Mouse (Mus musculus): ENCODE data around the gene Slc29a2.

Gene Slc29a2

DNA sequence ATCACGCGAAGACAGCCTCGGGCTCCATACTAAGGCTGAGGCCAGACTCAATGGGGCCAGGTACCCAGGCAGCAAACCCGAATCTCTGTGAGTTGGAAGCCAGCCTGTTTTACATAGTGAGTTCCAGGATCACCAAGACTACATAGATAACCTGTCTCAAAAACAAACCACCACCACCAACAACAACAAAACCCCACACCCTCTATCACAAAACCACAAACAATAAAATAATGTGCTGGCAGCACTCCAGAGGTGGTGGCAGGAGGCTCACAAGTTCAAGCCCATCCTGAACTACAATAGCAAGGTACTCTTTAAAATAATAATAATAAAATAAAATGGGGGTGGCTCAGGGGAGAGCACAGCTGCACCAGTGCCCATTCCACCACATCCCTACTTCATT lies 12.9 kb downstream of the Slc29a2 start:
- no peak for DNase-seq

DNA sequence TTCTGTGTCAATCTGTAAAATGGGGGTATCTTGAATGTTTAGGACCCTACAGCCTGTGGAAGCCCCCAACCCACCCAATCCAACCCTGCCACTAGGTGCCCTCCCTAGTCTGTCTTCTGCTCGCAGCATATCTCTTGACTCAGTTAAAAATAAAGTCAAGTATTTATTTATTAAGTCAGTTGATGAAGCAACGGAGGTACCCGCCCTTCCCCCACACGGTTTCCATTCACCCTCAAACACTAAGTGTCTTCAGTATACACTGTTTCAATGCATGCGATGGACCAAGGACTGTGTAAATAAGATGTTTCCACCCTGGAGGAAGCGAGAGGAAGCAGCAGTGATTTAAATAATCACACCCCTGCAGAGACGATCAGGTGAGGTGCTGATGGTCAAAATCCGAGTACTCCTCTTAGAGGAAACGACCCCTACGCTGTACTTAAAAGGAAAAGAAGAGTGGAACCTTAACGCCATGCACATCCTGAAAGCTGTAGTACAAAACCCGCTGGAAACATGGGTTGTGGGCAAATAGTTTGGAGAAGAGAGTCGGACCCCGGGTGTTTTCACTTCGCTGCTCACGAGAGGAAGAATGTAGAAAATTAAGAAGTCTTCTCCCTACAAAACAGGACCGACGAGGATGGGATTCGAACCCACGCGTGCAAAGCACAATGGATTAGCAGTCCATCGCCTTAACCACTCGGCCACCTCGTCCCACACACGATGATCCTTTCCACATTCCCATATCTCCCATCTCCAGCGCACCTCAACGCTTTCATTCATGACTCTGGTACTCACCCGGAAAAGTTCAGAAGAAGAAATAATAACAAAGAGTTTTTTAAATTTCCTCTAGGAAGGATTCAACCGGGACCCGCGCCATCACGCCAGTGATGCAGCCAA lies 14.3 kb downstream of the Slc29a2 start:
- DNase-seq: peak; percentile 95

DNA sequence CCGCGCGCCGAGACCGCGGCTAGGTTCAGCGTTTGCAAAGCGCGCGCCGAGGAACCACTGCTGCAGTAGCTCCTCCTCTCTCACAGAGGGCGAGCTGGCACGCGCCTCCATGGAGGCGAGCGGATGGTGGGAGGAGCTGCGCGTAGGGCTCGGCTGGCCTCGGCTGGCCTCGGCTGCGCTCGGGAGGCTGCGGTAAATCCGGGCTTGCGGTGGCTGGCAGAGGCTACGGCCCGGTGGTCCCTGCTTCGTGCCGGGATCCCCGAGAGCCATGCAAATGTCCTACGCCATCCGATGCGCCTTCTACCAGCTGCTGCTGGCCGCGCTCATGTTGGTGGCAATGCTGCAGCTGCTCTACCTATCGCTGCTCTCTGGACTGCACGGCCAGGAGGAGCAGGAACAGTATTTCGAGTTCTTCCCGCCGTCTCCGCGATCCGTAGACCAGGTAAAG lies 15.1 kb downstream of the Slc29a2 start, which contains the start of the genes B4gat1 and AC124502.3:
B4gat1 (plus strand) TSS at position 118 of the 448 bp plus-strand sequence.
AC124502.3 (plus strand) TSS at position 183 of the 448 bp plus-strand sequence.
- peak; percentile 90 for DNase-seq

DNA sequence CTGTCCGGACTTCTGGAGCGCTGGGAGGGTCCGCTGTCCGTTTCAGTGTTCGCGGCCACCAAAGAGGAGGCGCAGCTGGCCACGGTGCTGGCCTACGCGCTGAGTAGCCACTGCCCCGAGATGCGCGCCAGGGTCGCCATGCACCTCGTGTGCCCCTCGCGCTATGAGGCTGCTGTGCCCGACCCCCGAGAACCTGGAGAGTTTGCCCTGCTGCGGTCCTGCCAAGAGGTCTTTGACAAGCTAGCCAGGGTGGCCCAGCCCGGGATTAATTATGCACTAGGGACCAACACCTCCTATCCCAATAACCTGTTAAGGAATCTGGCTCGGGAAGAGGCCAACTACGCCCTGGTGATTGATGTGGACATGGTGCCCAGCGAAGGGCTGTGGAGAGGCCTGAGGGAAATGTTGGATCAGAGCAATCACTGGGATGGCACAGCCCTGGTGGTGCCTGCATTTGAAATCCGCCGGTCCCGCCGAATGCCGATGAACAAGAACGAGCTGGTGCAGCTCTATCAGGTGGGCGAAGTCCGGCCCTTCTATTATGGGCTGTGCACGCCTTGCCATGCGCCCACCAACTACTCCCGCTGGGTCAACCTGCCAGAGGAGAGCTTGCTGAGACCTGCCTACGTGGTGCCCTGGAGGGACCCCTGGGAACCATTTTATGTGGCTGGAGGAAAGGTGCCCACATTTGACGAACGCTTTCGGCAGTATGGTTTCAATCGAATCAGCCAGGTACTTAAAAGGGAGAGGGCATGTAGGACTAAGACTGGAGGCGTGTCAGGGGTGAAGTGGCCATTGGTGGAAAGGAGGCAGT lies 15.8 kb downstream of the Slc29a2 start:
- no peak for DNase-seq

DNA sequence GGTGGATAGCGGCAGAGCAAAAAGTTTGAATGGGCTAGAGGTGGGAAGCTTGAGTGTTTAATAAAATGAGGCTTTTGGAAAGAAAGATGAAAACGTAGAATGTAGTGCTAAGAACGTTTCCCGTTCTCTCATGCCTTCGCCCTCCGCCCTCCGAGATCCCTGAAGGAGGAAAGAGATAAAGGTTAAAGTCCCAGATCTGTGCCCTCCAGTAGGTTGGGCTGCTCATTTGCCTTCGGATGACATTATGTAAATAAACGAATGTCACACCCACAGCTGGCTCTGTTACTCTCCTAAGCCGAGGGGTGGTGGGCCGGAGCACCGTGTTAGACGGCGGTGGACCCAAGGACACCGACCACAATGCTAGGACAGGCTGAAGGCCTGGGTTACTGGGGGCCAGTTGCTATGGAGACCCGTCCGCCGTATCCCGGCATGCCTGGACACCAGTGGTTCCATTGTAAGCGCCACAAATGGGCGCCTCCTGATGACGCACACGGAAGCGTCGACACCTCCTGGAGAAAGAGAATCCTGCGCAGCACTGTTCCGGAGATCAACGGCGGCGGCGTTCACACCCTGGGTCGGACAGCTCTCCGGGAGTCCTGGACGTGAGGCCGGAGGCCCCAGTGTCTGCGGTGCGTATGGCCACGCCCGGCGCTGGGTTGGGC lies 17.3 kb downstream of the Slc29a2 start, which contains the start of gene Brms1:
Brms1 (plus strand) TSS at position 493 of the 662 bp plus-strand sequence.
- peak; percentile 80 for DNase-seq

DNA sequence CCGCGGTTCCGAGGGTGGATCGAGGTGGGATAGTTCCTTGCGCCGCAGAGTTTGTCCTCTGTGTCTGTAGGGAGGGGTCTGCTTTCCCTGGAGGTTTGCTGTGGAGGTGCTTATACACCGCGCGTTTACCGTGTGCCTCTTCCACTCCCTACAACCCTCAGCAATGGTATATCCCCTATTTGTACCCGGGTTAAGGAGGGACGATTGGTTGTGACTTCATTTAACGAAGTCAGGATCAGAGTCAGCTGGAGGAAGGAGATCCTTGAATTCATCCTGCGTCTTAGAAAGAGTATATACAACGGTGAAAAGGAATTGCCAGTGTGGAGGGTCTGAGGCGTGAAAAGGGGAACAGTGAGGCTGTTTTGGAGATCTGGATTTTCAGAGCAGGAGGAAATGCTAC lies 17.9 kb downstream of the Slc29a2 start:
- no peak for DNase-seq

DNA sequence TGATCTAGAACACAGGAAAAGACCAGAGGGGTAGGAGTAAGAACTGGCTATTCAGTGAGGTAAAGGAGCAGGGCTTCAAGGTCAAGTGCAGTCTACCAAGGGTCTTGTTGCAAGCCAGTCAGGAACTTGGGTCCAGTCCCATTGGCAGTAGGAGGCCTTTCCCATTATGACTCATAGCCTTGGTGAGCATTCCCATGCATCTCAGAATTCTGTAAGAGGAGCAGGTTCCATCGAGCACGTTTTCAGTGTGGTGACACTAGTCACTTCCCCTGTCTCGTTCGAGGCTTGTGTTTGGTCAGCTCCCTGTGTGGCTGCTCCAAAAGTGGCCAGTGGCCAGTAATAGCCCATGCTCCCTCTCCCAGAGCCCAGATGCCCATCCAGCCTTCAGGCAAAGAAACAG lies 21.9 kb downstream of the Slc29a2 start:
- DNase-seq: no peak

DNA sequence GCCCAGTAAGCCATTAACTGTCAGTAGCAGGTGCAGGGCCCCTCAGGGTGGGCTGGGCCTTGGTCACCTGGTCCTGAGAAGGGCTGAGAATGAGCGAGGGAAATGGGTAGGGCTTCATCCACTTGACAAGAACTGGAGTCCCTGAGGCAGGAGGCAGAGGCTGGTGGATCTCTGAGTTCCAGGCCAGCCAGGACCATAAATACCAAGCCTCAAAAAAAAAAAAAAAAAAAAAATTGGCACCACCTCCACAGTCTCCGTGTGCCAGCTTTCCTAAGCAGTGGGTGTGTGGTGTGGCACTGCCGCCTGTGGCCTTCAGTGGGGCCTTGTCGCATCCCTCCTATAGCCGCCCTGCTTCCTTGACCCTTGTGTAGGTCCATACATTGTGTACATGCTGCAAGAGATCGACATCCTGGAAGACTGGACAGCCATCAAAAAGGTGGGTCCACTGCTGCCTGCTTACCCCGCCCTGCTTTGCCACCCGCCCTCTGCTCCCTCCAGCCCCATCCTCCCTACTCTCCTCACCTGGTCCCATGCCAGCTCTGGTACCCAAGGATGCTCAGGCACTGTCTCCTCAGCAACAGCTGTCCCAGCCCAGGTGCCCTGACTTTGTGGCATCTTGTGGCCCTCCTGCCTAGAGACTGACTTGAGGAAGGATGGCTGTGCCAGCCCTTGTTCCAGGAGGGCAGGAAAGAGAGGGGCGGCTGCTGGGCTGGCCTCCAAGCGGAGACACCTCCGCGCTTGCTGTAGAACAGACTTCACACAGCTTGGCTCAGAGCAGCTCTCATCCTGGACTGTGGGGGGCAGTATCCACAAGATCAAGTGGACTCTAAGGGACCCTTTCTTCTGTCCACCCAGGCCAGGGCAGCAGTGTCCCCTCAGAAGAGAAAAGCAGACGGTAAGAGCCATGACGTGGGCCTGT lies 24.7 kb downstream of the Slc29a2 start:
- peak; percentile 27 for DNase-seq

DNA sequence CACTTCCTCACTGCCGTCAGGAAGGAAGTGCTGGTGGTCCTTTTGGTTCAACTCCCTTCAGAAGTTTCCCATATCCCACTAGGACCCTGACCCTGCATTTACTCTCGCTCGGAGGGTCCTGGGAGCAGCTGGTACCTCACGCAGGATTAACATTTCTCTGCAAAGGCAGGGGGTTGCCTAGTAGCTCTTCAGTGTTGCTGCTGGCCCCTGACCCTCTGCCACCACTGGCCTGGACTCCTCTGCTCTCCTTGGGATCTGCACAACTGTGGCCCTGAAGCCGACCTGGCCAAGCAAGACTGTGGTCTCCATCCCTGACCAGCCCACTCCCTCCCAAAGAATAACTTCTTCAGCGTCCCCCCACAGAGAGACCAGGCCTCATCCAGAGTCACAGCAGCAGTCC lies 25.7 kb downstream of the Slc29a2 start:
- no peak for DNase-seq

DNA sequence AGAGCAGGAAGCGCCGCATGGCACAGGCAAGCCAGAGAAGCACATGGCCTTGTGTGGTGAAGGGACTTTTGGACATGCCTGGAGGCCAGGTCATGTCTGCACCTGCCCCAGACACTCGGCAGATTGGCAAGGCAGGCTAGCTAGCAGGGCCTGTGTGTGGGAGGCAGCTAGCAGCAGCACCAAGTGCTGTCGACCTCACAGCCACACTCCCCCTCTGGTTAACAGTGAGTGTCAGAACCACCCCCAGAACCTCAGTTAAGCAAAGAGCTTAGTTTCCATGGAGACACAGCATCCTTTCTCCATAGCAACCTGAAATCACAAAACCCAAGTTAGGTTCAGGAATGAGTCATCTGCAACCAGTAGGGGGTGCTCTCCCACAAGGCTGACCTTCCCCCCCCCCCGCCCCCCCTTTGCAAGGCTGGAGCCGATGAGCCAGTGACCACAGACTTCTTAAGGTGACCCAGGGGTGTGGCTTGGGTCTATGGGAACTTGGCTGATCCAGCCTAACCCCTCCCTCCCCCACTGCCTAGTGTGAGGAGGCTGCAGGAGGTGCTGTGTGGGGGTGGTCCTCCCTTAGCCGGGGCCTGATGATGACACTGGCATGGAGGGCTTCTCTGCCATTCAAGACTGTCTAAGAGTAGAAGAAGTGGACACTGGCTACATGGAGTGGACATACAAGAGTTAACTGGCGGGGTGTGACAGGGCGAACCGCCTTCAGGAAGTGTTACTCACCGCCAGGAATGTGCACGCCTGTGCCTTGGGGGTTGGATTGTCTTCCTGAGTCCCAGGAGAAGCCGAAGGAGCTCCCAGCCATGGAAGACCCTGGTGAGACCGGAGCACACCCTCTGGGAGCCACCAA lies 26.6 kb downstream of the Slc29a2 start, which contains the start of gene Rin1:
Rin1 (plus strand) TSS at position 435 of the 859 bp plus-strand sequence.
- peak; percentile 41 for DNase-seq

DNA sequence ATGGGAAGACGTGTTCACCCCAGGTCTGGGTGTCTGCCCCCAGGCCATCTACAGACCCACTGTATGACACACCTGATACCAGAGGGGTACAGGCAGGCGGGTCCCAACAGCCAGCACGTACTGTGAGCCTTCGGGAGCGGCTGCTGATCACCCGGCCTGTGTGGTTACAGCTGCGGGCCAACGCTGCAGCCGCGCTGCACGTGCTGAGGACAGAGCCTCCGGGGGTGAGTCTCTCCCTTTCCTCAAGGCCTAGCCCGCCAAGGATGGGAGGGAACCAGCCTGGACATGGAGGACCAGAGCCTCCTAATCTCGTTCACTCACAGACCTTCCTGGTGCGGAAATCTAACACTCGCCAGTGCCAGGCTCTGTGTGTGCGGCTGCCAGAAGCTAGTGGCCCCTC lies 27.4 kb downstream of the Slc29a2 start:
- DNase-seq: peak; percentile 42

DNA sequence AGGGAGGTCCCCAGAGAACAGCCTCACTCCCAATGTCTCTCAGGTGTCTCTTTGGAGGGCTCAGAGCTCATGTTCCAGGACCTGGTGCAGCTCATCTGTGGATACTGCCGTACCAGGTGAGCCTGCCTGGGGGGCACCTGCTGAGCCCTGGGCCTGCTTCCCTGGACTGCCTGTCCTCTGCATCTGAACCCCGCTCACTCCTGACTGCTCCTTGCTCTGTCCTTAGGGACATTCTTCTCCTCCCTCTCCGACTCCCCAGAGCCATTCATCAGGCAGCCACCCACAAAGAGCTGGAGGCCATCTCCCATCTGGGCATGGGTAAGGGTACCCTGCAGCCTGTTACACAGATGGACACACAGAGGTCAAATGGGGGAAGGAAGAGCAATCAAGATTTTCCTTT lies 27.9 kb downstream of the Slc29a2 start:
- no peak for DNase-seq

DNA sequence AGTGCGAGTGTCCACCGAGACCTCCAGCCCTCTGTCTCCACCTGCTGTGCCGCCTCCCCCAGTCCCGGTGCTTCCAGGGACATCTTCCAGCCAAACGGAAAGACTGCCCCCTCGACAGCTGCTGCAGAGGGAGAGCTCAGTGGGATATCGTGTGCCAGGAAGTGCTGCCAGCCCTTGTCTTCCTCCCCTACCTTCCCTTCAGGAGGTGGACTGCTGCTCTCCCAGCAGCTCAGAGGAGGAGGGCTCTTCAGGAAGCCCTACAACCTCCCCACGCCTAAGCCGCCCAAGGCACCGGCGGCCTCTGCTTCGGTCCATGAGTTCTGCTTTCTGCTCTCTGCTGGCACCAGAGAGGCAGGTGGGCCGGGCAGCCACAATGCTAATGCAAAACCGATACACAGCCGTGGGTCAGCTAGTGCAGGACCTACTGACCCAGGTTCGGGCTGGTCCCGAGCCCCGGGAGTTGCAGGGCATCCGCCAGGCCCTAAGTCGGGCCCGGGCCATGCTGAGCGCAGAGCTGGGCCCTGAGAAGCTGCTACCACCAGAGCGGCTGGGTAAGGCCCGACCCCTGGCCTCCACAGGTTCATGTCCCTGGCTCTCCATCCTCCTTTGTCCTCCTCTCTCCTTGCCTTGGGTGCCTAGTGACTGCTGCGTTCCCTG lies 28.6 kb downstream of the Slc29a2 start:
- DNase-seq: peak; percentile 59

DNA sequence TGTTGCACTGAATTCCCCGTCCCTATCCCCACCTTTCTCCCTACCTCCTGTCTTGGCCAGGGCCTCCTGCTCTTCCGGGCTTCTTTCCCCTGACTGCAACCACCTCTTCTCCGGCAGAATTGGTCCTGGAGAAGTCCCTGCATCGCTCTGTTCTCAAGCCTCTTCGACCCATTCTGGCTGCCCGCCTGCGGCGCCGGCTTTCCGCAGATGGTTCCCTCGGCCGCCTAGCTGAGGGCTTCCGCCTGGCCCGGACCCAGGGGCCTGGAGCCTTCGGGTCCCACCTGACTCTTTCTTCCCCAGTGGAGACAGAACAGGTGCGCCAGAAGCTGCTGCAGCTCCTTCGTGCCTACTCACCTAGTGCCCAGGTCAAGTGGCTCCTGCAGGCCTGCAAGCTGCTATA lies 29.2 kb downstream of the Slc29a2 start:
- peak; percentile 69 for DNase-seq

DNA sequence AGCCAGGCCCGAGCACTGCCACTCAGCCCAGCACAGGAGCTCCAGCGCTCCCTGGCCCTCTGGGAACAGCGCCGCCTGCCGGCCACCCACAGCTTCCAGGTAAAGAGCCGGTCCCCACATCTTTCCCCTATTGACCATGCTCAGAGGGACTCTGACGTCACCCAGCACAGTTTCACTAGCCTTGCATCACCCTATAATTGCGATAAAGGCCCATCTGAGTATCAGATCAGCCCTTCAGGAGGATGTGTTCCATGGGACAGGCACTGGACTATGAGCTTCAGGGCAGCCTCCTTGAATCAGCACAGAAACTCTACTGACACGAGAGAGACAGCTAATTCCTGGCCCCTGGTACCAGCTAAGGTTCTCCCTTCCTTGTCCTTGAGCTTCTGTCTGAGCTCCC lies 30.2 kb downstream of the Slc29a2 start:
- peak; percentile 71 for DNase-seq

DNA sequence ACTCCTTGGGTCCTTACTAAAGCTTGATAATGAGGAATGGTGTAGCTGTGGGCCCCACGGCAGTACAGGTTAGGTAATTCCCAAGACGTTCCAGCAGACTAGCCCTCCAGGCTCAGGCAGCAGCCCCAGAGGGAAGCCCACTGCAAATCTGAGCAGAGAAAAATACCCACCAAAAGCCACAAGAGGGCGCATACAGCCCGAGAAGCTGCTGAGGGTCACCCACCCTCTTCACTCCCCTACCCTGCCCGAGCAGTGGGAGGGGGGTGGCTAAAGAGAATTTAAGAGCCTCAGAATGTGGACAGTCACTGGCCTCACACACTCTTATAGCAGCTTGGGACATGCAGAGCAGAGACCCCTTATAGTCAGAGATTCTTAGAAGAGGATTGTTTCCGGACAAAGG lies 32.6 kb downstream of the Slc29a2 start:
- DNase-seq: peak; percentile 35

DNA sequence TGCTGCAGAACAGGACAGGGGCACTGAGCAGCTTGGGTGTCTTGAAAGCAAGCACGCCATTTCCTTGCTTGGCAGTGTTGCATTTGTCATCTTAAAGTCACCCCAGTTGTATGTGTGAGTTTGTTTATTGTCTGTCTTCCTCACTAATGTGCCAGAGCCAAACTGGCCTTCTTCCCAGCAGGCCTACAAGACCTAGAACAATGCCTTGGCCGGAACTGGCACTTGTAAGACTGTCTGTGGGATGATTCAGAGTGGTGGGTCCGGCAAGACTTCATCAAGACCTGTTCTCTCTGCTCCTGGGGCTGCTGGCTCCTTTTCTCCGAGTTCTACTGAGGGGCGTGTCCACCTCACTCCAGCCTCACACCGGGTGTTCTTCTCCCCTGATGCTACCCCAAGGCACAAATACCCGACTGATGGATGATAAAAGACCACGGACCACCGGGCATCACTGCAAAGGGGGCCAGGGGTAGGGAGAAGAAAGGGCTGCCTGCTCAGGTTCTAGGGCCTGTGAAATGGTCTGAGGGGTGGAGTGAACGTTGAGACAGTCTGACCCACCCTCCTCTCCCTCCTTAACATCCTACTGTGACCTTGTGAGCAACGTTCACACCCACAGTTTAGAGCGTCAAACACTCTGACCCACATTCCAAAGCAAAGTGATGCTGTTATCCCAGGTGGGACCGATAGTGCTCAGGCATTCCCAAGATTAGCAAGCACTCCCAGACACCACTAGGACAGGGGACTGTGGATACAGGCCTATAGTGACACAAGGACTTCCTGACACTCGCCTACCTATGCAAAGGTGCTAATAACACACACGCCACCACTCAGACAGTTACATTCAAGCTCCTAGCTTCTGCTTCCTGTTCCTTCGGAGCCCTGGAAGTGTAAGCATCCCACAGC lies 34.5 kb downstream of the Slc29a2 start:
- no peak for DNase-seq

DNA sequence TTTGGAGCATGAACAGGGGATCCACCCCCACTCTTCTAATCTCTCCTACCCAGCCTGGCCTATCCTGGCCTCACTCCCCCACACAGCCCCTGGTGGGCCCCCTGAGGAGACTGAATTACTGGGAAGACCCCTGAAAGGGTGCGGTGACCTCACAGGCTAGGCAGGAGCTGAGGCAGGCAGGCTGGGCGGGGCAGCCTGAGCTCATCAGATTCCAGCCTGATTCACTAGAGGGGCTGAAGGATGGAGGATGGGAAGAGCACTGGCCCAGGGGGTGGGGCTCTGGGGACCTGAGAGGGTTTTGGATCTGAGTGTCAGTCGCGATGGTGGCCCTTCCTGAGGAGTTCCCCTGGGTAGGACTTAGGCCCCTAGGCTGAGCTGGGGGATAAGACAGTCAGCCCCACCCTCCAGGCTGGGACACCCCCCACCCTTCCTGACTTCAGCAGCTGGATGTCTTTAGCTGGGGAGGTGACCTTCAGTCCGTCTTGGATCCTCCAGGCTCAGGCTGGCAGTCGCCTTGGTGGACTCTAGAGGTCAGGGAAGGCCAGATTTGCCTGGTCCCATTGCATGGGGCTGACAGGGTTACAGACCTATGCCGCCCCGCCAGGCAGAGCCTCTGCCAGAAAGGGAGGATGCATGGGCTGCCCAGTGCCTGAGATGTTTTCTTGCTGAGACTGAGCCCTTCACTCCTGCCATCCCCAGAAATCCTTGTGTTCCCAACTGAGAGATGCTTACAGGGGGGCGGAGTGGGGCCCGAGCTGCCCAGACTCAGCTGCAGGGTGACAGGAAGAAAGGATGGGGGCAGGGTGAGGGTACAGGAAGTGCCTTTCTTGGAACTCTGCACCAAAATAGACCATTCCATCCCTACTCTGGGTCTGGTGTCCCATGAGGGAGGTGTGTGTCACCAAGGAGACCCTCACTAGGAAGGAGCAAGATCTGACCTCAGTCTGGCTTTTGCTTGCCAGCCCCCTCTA lies 35.4 kb downstream of the Slc29a2 start:
- DNase-seq: no peak
